In genomic region chr2:146753988-146754387, GRCm38 (mm10) we compare ENCODE assay signal across 17 mouse cellular contexts.
"Had no signal": no experiment of that assay in that cellular context is flagged by ENCODE, and none has a peak within 500 bp of the region (broad histone marks: within the 10 kb centered on the region; RNA-seq: fewer than 3 reads in every experiment).

No protein-coding gene starts in this region.

- H3K4me1 ChIP-seq: lung, embryonic 15.5 days; megakaryocyte, embryonic 14.5 days; midbrain, embryonic 15.5 days; neural tube, embryonic 12.5 days; stomach, embryonic 15.5 days had no signal

- DNase-seq: liver, postnatal 0 days; lung, adult 2 months; lung, postnatal 14 days; lung, postnatal 36 days; right cerebral cortex, postnatal 14 days; thymus, adult 18-20 months; thymus, postnatal 14 days; thymus, postnatal 36 days had no signal

- H3K4me2 ChIP-seq: lung, embryonic 15.5 days; midbrain, embryonic 13.5 days; midbrain, embryonic 15.5 days; neural tube, embryonic 12.5 days; stomach, embryonic 15.5 days had no signal

- ATAC-seq: liver, postnatal 0 days; lung, postnatal 0 days; midbrain, embryonic 13.5 days; midbrain, embryonic 15.5 days had no signal

- H3K9me3 ChIP-seq: lung, embryonic 15.5 days; midbrain, embryonic 13.5 days; midbrain, embryonic 15.5 days; neural tube, embryonic 12.5 days; stomach, embryonic 15.5 days had no signal

- H3K36me3 ChIP-seq: lung, embryonic 15.5 days; midbrain, embryonic 13.5 days; midbrain, embryonic 15.5 days; neural tube, embryonic 12.5 days; stomach, embryonic 15.5 days had no signal

- H3K4me3 ChIP-seq: lung, embryonic 15.5 days; megakaryocyte, embryonic 14.5 days; midbrain, embryonic 13.5 days; midbrain, embryonic 15.5 days; neural tube, embryonic 12.5 days; stomach, embryonic 15.5 days had no signal

- H3K27ac ChIP-seq: lung, embryonic 15.5 days; macrophage; midbrain, embryonic 13.5 days; midbrain, embryonic 15.5 days; neural tube, embryonic 12.5 days; stomach, embryonic 15.5 days; stomach, postnatal 0 days had no signal

- H3K27me3 ChIP-seq: lung, embryonic 15.5 days; midbrain, embryonic 13.5 days; midbrain, embryonic 15.5 days; neural tube, embryonic 12.5 days; stomach, embryonic 15.5 days had no signal

- H3K9ac ChIP-seq: liver, postnatal 0 days; lung, embryonic 15.5 days; midbrain, embryonic 13.5 days; midbrain, embryonic 15.5 days; neural tube, embryonic 12.5 days; stomach, embryonic 15.5 days had no signal
